Mouse (Mus musculus) kidney, adult 2 months (tissue): ENCODE results near the gene Rsph3a.
"Not testable (repeated sequence)": the region's sequence is repeated elsewhere in the genome, so short reads cannot be mapped to it uniquely, and the experiment has no call there.

Experiments
- CTCF ChIP-seq: fragments of 200-500 bp; conservative IDR thresholded peaks from 2 replicates; pipeline ENCODE4 v1.5.1; 2011; ENCODE audit warnings: low read depth, mild to moderate bottlenecking, control low read depth, low read length, moderate library complexity, mixed read lengths; ENCODE audit not compliant: insufficient read depth, insufficient read length
- POLR2A ChIP-seq: fragments of 200-500 bp; IDR thresholded peaks from one replicate; pipeline ENCODE4 v1.6.1; 2011; ENCODE audit warnings: low read depth, low read length, control low read depth

DNA sequence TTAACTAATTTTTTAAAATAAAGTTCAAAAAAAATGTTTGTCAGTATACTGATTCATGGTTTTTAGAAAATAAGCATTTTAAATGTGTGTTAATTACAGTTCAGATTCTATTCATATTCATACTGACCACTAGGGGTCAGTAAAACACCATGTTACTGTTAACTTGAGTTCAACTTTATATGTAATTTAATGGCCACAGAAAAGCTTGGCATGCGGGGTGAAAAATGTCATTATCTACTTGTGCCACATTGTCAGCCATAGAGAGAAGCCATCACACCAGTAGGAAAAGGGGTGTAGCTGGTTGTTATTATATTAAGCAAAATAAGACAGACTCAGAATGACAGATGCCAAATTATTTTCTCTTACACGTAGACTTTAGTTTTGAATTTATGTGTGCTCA lies 38.1 kb downstream of the Rsph3a start:
- TF ChIP-seq CTCF, POLR2A: not testable (repeated sequence)
